Mouse (Mus musculus): ENCODE data around the gene Pxmp2.
A peak's percentile ranks its signal among the peaks of the same experiment; 100 is the strongest.

Pxmp2 gene

DNA sequence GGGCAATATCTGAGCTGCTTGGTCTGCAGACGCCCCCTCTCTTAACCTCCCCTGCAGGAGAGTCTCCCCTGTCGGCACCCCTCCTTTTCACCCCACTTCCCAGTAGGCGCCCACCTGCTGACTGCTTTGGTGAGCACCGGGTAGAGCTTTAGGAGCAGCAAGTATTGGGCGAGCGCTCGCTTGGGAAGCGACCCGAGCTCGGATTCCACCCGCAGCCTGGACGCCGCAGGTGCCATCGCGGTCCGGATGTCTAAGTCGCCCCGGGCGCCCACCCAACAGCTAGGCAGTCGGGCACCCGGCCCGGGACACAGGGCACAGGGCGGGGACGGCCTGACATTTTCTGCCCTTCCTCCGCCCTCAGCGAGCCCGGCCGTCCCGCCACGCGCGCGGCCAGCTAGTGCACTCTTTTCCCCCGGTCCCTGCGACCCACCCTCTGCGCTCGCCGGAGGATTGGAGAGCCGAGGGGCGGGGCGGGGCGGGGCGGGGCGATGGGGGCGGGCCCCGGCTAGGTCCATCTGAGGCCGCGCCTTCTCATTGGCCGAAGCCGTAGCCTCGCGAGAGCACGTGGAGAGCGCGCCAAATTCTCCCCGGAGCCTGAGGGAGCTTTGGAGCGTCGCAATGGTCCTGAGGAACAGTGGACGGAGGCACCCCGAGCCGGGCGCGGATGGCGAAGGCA is at the start of gene Pxmp2, which contains the start of gene Pole:
Gene Pxmp2, minus strand, starts transcription at position 417 of the 676 bp plus-strand sequence.
Gene Pole, plus strand, starts transcription at position 537 of the 676 bp plus-strand sequence.
- peak; percentile 97 for DNase-seq

DNA sequence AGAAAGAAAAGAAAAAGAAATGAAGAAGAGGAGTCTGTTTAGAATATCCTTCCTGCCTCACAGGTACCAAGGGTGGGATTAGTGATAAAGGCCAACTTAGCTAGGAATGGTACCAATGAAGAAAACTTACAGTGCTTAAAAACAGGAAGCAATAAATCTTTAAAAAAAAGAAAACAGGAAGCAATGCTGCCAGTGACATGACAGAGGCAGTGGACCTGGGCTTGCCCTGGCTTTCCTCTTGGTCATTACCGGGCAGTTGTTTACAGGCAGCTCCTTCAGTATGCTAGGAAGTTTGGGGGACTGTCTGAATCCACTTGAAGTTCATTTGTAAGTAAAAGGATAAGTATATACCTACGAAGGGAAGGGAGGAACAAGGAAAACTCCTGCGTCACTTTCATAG is 44.5 kb upstream of the Pxmp2 start:
- no peak for DNase-seq

DNA sequence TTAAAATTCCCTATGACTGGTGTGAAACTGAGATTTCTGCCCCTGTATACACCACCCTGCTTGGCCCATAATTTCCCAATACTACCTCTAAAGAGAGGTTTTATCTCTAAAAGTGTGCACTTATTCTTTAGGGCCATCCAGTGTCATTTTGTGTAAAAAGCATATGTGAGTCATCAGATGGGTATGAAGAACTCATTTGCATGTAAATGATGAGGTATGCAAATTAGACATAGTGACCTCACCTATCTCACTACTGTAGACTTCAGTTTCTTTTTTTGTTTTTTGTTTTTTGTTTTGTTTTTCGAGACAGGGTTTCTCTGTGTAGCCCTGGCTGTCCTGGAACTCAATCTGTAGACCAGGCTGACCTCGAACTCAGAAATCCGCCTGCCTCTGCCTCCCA is 27.1 kb upstream of the Pxmp2 start:
- no peak for DNase-seq

DNA sequence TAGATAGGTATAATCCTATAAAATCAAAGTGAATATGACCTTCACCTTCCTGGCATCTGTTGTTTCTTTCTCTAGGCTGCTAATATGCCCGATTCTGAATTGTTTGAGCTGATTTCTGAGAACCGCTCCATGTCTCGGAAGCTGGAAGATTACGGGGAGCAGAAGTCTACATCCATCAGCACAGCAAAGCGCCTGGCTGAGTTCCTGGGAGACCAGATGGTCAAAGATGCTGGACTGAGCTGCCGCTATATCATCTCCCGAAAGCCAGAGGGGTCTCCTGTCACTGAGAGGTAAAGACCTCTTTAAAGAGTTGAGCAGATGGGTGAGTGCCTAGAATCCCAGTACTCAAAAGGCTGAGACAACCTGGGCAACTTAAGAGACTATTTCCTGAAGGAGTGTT is 22.9 kb upstream of the Pxmp2 start:
- no peak for DNase-seq

DNA sequence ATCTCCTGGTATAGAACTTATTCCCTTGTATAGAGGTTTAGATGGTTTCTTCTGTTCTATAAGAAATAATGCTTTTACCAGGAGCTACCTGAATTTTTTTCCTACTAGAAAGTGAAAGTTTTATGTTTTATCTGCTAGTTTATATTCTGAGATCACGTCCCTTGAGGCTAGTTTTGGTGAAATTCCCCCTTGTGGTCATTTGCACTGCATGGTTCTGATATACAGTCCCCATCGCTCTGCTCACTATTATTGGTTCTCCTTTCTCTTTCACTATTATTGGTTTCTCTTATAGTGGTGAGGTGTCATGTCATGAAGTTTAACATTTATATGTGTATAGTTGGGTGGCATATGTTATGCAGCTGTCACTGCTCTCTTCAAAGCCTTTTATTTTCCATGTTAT is 14.6 kb upstream of the Pxmp2 start:
- no peak for DNase-seq

DNA sequence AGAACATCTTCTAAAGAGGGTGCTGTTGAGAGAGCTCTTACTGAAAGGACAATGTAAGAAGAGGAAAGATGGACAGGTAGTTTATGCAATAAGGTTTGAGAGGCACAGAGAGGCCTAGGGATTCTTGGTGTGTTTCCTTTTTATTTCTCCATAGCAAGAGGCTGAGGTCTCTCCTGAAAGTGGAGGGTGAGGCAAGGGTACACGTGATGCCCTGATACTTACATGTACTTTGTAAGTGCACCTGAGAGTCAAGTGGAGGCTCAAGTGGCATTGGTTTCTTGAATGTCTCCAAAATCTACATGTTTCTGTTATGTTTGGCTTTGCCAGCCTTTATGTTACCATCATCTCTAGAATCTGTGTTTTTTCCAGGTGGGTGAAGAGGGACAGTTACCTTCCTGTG is 10.7 kb upstream of the Pxmp2 start:
- no peak for DNase-seq

DNA sequence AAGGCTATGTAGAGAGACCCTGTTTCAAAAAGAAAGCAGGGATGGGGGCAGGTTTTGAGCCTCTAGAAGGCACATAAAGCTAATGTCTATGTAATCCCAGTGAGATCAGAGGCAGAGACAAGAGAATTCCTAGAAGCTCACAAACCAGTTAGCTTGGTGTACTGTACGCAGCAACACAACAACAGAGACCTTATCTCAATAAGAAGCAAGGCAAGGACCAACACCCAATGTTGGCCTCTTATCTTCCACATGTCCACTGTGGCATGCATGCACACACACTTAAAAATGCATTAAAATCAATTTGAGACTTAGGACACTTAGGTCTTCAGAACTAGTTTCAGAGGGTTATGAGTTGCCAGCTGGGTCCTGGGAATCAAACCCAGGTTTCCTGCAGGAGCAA is 5.7 kb upstream of the Pxmp2 start:
- no peak for DNase-seq

DNA sequence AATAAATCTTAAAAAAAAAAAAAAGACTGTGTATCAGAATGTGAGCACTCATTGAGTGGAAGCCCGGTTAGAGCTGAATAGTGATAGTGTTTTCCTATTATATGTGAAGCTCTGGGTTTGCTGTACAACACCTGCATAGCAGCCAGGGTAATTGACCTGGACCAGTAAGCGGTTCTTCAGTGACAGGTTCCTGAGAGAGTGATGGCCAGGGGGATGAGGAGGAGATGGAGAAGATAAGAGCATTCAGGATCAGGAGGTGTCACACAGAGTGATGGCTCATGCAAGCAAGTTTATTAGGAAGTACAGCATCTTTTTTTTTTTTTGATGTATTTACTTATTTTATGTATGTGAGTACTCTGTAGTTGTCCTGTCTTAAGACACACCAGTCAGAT is 1.1 kb upstream of the Pxmp2 start:
- DNase-seq = no peak

DNA sequence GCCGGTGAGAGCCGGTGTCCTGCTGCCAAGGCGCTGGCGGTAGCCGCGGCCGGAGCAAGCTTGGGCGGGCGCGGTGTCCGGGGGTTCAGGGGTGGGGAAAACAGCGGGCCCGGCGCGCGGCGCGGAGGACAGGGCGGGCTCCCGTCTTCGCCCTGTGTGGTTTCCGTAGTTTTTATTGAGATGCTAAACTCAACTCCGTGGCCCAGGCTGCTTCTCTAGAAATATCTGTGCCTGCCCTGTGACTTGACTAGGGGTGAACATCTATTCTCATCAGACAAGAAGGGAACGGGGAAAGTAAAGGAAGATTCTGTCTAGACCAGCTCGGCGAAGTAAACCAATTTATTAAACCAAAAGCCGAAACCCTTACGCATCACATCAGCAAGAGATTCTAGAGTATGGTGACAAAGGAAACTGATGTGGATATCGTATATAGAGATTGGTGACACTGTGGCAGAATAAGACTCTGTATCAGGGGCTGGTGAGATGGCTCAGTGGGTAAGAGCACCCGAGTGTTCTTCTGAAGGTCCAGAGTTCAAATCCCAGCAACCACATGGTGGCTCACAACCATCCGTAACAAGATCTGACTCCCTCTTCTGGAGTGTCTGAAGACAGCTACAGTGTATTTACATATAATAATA is 579 bp upstream of the Pxmp2 start:
- DNase-seq = no peak

DNA sequence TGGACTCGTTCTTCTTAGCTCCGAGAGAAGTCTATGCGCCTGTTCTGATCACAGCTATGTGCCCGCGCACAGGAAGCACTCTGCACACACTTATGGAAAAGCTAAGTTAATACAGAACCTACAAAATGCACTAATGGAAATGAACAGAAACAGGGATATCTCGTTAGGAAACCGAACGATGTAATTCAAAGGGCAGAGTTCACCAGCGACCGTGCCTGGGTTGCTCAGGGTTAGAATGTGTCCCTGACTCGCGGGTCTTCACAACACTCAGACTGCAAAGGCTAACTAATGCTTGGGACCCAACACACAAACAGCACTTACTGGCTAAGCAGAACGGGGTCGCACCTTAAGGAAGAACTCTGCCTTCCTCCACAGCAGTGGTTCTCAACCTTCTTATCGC is 830 bp downstream of the Pxmp2 start:
- DNase-seq = peak; percentile 6

DNA sequence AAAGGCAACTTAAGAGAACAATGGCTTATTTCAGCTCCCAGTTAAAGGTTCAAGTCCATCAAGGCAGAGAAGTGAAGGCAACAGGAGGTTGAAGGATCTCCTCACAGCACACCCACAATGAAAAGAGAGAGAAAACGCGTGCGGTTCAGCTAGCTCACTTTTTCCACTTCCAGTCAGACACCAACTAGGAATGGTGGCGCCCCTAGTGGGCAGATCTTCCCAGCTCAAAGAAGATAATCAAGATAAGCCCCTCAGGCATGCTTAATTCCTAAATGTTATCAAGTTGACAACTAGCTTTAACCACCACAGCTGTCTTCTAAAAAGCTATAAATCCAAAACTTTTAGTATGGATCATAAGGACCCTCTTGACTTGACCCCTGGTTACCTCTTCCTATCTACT is 1.4 kb downstream of the Pxmp2 start:
- DNase-seq = peak; percentile 81

DNA sequence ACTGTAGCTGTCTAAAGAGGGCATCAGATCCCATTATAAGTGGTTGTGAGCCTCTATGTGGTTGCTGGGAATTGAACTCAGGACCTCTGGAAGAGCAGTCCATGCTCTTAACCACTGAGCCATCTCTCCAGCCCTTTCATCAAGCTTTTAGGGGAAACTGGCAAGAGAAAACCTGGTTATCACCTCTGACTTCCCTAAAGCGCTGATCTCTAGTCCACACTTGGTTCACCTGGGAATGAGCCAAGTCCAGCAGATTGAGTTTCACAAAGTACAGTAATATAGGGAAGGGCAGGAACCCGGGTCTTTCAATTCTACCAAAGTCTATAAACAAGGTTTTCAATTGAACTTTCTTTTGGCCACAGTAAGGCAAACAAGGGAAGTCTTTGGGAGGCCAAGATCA is 4.0 kb downstream of the Pxmp2 start:
- DNase-seq = no peak

DNA sequence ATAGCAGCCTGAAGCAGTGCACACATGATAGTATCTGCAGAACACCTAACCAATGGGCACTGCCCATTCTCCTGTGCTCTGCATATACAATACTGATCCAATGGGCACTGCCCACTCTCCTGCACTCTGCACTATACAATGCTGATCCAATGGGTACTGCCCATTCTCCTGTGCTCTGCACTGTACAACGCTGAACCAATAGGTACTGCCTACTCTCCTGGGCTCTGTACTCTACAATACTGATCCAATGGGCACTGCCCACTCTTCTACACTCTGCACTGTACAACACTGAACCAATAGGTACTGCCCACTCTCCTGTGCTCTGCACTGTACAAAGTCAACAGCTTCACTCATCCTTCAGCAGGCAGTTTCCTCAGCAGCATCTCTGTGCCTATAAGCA is 9.1 kb downstream of the Pxmp2 start:
- DNase-seq = no peak

DNA sequence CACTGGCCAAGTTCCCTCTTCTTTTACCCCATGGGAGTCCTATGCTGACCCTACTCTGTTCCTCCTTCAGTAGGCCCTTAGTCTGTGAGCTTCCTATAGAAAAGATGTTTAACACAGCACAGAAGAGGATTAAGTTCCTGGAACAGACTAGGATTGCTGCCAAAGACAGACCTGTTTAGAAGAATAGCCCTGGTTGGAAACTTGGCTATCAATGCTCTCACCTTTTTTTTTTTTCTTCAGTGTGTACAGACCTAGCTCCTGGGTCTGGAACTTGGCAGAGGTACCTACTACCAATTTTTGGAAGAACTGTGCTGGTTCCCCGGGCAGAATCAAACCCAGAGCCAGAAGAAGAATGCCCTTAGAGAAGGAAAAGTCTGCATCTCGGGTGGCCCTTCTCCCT is 9.6 kb downstream of the Pxmp2 start:
- DNase-seq = no peak

DNA sequence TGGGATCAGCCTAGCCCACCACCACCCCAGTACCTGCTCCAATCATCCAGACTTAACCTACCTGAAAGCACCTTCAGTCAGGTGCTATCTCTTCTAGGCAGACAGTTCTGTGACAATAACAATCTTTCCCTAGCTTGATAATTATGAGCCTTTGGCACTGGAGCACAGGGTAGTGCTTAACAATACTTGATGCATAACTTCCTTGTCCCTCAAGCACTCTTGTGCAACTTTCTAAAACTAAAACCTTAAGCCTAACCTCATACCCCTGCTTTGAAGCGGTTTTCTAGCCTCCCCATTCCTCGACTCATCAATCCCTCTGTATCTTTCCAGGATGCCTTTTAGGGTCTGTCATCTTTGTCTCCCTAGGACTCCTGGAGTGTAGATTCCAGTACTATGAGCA is 11.1 kb downstream of the Pxmp2 start:
- no peak for DNase-seq

DNA sequence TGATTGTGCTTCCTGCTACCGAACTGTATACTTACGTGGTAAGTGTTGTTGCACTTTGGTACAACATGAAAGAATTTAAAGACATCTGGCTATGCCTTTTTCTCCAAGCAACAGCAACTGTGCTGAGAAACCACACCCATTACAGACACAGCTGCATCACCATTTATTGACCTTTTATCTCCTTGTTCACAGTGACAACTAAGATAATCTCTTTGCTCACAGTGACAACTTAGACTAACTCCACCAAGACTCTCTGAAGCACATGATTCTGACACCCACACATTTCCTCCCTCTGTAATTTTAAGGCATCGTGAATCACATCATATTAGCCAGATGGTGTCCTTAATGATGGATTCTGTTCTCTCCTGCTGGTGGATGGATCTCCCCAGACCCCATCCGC is 11.8 kb downstream of the Pxmp2 start:
- DNase-seq = no peak

DNA sequence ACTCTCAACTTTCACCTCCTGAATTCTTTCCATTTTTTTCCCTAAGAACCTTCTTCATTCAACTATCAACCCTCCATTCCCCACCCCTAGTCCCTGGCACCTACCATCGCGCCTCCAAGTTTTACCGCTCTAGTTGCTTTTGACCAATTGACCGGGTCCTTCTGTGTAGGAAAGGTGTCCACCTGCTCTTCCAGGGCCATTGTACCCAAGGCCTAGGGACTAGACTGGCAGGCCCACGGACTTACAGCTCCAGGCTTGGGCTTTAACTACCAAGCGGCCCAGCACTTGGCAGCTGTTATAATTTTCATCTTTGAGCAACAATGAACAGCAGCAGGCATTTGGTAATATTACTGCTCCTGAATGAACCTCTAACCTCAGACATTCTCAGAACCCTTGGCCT is 15.7 kb downstream of the Pxmp2 start:
- DNase-seq = no peak

DNA sequence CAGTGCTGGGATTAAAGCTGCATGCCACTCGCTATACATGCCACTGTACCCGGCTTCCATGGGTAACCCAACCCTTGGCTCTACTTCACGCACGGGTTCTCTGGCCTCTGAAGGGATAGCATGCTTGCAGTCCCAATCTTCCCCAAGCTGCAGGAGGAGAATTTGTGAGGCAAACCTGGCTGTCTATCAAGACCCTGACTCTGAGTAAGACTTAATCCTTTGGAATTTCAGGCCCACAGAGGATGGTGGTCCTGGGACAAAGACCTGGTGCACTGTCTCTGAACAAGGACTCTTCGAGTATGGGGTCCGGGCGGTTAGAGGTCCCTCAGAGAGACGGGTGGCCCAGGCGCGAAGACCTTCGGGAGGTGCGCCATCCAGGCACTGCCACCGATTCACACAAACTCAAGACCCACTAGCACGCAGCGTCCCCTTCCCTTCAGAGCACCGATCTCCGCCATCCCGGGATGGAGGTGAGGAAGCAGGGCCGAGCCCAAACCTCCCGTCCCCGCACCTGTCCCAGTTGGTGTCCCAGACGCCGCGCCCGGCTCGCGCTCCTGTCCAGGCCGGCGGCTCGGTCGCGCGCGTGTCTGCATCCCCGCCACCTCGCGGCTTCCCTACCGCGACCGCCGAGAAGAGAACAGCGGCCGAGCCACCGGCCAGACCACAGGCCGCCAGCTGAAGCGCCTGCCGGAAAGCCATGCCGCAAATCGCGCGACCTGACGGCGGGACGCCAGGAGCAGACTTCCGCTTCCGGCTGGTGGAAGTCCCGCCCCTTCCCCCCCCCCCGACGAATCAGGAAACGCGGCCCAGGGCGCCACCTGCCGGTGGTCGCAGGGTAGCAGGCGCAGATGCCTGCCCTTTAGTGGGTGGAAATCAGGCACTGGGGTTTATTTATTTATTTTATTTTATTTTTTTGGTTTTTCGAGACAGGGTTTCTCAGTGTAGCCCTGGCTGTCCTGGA is 16.6 kb downstream of the Pxmp2 start, which contains the start of gene Pgam5:
Gene Pgam5, minus strand, starts transcription at position 773 of the 961 bp plus-strand sequence.
- DNase-seq = peak; percentile 95

DNA sequence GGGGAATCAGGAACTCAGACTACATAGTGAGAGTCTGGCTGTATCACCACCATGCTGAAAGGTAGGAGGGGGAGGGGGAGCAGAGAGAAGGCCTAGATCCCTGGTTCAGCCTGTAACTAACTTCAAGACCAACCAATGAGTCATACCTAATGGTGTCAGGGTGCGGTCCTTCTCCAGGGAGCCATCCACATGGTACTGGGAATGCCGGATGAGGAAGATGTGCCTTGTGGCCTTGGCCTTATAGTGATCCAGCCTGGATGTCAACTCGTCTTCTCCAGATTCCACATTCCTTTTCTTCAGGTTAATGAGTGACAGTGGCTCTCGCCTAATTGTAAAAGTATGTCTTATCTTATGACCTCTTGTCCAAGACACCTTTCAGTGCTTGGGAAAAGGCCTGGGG is 19.0 kb downstream of the Pxmp2 start:
- DNase-seq = no peak

DNA sequence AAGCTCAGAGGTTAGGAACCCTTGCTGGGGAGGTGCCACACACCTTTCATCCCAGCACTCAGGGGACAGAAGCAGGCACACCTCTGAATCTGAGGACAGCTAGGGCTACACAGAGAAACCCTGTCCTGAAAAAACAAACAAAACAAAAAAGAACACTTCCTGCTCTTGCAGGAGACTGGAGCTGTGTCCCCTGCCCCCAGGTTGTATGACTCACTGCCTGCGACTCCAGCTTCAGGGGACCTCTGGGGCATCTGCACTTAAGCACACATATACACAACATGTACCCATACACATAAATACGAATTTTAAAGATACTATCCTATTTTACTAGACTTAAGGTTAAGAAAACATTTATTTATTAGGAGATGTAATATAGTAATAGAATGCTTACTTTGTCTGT is 41.9 kb downstream of the Pxmp2 start:
- no peak for DNase-seq

DNA sequence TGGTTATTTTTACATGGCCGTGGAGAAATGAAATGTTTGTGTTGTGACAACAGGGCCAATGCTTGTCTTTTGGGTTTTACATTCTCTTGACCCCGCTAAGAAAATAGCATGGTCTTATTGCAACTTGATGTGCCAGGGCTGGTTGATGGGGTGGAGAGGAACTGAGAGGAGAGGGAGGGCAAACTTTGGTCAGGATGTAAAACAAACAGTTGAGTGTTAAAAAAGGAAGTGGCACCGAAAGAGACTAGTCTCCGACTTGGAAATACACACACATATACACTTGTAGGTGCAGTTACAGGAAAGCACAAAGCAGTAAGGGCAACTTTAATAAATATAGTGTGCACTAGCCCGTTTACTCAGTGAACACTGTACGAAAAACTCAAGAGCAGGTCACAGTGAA is 53.6 kb downstream of the Pxmp2 start:
- DNase-seq = no peak

DNA sequence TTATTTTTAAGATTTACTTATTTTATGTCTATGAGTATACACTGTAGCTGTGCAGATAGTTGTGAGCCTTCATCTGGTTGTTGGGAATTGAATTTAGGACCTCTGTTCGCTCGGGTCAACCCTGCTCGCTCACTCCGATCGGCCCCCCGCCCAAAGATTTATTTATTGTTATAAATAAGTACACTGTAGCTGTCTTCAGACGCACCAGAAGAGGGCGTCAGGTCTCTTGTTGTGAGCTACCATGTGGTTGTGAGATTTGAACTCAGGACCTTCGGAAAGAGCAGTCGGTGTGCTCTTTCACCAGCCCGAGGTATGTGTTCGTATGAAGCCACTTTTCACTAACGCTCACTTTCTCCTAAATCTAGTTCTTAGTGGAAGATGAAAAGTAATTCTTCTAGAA is 54.3 kb downstream of the Pxmp2 start:
- peak; percentile 32 for DNase-seq

DNA sequence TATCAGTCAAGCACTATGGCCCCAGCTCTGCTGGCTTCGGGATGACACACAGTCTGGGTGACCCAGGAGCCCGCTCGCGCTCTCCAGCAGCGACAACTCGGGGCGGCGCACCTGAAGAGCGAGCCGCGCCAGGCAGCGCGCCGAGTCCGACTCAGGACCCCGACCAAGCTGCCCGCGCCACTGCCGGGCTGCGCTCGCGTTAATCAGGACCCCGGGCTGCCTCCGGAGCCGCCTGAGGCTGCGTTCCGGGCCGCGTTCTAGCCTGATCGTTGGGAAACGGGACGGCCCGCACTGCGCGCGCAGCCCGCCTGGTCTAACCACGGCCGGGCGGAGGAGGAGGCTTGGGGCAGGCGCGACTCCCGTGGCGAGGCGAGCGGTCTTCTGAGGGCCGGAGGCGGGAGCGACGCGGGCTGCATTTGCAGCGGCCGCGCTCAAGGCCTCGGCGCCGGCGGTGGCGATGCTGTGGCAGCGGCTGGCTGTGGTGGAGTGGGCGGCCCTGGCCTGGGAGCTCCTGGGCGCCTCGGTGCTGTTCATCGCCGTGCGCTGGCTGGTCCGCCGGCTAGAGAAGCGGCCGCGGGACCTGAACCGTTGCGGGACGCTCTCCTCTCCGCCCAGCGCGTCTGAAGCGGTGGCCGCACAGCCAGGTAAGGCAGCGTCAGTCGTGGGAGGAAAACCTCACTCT is 55.1 kb downstream of the Pxmp2 start, which contains the start of gene Ankle2:
Gene Ankle2, plus strand, starts transcription at position 225 of the 682 bp plus-strand sequence.
- peak; percentile 95 for DNase-seq

Data from retina, postnatal 1 day (tissue).